Mouse (Mus musculus): Measurements from ENCODE around the gene Tspan18.

Tspan18 gene

GRCm38 (mm10) chr2:93339373-93340106 lies 5.2 kb upstream of the Tspan18 start:
- DNase-seq (ENCODE audit: low read depth, low spot score), result no peak

GRCm38 (mm10) chr2:93335996-93336395 lies 1.7 kb upstream of the Tspan18 start:
- no peak for DNase-seq (ENCODE audit: low read depth, low spot score)

- no peak for DNase-seq (ENCODE audit: low read depth, low spot score)
These were observed 976 bp downstream of the Tspan18 start for GRCm38 (mm10) chr2:93333241-93333816.

- no peak for DNase-seq (ENCODE audit: low read depth, low spot score)
These were observed 2.0 kb downstream of the Tspan18 start for GRCm38 (mm10) chr2:93332277-93332676.

- DNase-seq (ENCODE audit: low read depth, low spot score), result no peak
These were observed 3.2 kb downstream of the Tspan18 start for GRCm38 (mm10) chr2:93331121-93331520.

GRCm38 (mm10) chr2:93329120-93329519 lies 5.2 kb downstream of the Tspan18 start:
- DNase-seq (ENCODE audit: low read depth, low spot score), result no peak

GRCm38 (mm10) chr2:93327915-93328555 lies 6.3 kb downstream of the Tspan18 start:
- DNase-seq (ENCODE audit: low read depth, low spot score), result no peak

GRCm38 (mm10) chr2:93324681-93325080 lies 9.6 kb downstream of the Tspan18 start:
- no peak for DNase-seq (ENCODE audit: low read depth, low spot score)

- no peak for DNase-seq (ENCODE audit: low read depth, low spot score)
These were observed 12.4 kb downstream of the Tspan18 start for GRCm38 (mm10) chr2:93321946-93322345.

GRCm38 (mm10) chr2:93320267-93320666 lies 14.0 kb downstream of the Tspan18 start:
- no peak for DNase-seq (ENCODE audit: low read depth, low spot score)

- DNase-seq (ENCODE audit: low read depth, low spot score), result no peak
These were observed 14.7 kb downstream of the Tspan18 start for GRCm38 (mm10) chr2:93319598-93319997.

- no peak for DNase-seq (ENCODE audit: low read depth, low spot score)
These were observed 15.4 kb downstream of the Tspan18 start for GRCm38 (mm10) chr2:93318781-93319349.

GRCm38 (mm10) chr2:93313768-93314632 lies 20.3 kb downstream of the Tspan18 start:
- no peak for DNase-seq (ENCODE audit: low read depth, low spot score)

- no peak for DNase-seq (ENCODE audit: low read depth, low spot score)
These were observed 21.8 kb downstream of the Tspan18 start for GRCm38 (mm10) chr2:93312458-93312857.

GRCm38 (mm10) chr2:93309724-93310413 lies 24.4 kb downstream of the Tspan18 start:
- no peak for DNase-seq (ENCODE audit: low read depth, low spot score)

- no peak for DNase-seq (ENCODE audit: low read depth, low spot score)
These were observed 27.4 kb downstream of the Tspan18 start for GRCm38 (mm10) chr2:93306898-93307297.

GRCm38 (mm10) chr2:93304273-93304634 lies 30.1 kb downstream of the Tspan18 start:
- DNase-seq (ENCODE audit: low read depth, low spot score), result no peak

- no peak for DNase-seq (ENCODE audit: low read depth, low spot score)
These were observed 30.6 kb downstream of the Tspan18 start for GRCm38 (mm10) chr2:93303585-93304272.

GRCm38 (mm10) chr2:93303260-93303584 lies 31.1 kb downstream of the Tspan18 start:
- no peak for DNase-seq (ENCODE audit: low read depth, low spot score)

- no peak for DNase-seq (ENCODE audit: low read depth, low spot score)
These were observed 36.6 kb downstream of the Tspan18 start for GRCm38 (mm10) chr2:93297656-93298055.

Measured in c-Kit-negative CD71-positive TER-119-positive erythroid progenitor cells, embryonic 14.5 days (primary cell).